Mouse (Mus musculus): ENCODE measurements at regions not wholly inside any gene's neighbourhood (a gene's known extent, or its start where the extent isn't known, plus 50 kb on each side); places are given as distances from the start of the nearest gene placed in this dataset.
A peak's percentile ranks its signal among the peaks of the same experiment; 100 is the strongest.

DNA sequence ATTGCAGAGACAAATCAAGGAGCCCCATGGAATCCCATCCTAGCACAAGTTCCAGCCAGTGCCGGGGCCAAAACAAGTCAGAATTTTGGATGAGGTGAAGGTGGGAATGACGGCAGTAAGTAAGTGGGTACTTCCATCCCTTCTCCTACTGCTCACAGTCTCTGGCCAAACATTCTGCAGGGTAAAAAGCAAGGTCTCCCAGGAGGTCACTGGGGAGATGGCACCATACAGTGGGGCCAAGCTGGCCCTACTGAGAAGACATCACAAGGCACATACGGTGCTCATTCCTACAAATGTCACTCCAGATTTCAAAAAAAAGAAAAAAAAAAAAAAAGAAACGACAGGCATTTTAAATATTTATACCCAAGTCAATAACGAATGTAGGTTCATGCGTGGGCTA lies 129.6 kb downstream of the Ddx11 start:
- no peak for DNase-seq (ENCODE audit: low spot score in 2 of 2)

DNA sequence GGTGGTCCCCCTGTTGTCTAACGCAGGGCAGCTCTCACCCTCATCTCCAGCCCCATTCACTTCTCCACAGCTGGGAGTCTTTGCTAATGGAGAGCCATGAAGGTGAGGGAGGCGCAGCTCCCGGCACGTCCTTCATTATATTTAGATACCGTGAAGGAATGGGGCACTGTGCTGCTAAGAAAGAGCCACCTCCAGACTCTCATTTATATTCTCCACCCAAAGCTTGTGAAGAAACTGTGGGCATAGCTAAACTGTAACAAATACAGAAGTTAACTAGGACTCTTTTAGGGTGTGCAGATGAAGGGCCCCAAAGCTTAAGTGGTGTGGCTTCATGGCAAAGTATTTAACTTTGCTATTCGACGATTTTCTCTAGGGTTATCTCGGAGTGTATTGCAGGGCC lies 136.4 kb downstream of the Ddx11 start:
- no peak for DNase-seq (ENCODE audit: low spot score in 2 of 2)

DNA sequence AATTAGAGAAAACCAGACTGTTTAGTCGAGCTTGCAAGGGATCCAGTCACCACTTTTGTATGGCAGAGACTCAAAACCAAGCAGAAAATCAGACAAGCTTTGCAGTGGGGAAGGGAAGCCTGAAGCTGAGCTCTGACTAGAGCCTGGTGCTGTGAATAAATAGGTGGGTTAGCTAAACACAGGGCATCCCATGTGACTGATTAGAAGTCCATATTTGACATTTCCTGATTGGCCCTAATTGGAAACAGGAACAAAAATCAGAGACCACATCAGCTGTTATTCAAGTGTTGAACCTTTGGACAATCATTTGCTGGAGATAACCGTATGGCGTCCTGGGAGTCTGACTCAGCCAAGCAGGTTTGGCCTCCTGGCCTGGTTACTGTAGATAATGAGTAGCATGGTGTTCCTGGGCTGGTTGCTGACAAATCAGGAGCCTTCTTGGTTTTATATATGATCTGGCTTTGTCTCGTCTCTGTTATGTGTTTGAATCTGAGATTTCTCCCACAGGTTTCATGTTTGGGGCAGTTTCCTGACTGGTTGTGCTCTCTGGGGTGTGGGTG lies 139.4 kb downstream of the Ddx11 start:
- peak in 1 of 2 experiments; percentile 34 for DNase-seq (ENCODE audit: low spot score in 2 of 2)

DNA sequence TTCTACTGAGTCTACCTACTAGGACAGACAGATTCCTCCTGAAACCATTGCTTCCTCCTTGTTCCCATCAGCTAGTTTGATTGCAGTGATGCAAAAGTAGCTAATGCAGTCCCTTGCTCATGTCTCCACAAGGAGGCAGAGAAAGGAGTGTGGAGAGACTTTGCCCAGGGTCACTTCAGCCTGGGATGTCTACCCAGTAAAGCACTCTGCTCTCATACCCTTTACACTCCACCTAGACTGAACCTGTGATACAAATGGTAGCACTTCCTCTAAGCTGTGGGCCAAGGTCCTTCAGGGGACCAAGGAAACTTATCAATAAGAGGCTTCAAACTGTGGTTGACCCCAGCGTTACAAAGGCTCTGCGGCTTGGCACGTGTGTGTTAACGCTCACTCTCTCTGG lies 140.1 kb downstream of the Ddx11 start:
- DNase-seq (ENCODE audit: low spot score in 2 of 2): no peak

DNA sequence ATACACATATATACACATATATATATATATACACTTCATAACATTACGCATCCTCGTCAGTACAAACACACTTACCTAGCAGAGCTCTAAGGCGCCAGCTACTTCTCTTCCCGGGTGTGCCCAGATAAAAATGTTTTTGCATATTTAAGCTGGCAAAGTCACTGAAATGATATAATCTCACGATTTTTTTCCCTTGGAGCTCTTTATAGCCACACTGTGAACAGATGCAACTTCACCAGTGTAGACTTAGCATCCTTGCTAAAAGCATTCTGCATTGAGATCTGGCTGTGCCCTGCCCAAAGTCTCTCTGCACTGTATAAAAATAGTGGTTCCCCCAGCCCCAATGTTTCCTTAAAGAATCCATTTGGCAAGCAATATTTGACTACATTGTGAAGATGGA lies 143.5 kb downstream of the Ddx11 start:
- DNase-seq (ENCODE audit: low spot score in 2 of 2): no peak

DNA sequence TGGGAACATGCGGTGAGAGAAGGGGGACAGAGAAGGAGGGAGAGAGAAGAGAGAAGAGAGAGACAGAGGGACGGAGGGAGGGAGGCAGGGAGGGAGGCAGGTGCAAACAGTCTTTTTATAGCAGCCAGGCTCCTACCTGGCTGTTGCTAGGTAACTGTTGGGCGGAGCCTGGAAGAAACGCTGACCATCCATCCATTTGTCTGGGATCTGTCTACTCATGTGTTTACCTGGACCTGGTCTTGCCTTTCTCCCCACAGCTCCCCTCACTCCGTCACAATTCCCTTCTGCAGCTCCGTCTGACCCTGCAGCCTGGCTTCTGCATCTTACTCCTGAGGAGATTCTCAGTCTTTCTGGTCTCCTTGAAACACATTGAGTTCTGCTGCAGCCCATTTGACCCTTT lies 144.5 kb downstream of the Ddx11 start:
- no peak for DNase-seq (ENCODE audit: low spot score in 2 of 2)

- no peak for DNase-seq (ENCODE audit: low spot score in 2 of 2)
Observed at GRCm38 (mm10) chr17:66269567-66269966, 146.2 kb downstream of the Ddx11 start.

DNA sequence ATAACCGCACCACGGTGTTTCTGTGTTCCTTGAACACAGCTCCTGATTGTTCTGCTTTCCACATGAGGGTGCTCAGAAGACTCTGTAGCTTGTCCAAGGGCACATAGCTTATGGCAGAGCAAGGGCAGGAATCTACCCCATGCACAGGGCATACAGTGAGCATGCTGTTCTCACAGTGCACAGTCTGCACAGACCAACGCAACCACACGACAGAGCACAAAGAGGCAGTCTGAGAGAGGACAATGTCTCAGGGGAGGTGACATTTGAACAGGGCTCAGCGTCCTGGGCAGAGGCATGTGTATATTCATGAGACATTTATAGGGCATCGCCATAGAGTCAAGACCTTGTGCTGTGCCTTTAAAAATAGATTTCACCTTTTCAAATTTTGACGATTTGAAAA lies 148.6 kb downstream of the Ddx11 start:
- DNase-seq (ENCODE audit: low spot score in 2 of 2): no peak

DNA sequence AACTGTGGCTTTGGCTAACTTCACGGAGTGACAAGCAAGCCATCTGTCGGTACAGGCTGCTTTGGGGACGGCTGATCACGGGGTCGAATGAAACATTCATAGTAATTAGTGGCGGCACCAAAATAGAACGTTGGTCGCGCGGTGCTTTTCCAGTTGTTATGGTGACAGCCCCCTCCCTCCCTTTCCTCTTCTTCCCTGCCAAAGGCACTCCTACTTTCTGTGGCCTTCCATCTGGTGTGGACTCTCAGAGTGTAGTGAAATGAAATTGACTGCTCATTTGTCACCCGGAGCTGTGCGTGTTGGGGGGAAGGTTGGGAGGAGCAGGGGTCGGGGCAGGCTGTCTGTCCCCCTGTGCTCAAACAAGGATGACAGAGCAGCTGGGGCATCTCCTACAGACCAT lies 153.5 kb downstream of the Ddx11 start:
- DNase-seq (ENCODE audit: low spot score in 2 of 2): no peak

GRCm38 (mm10) chr17:66278037-66278436 lies 154.7 kb downstream of the Ddx11 start:
- DNase-seq (ENCODE audit: low spot score in 2 of 2): no peak

DNA sequence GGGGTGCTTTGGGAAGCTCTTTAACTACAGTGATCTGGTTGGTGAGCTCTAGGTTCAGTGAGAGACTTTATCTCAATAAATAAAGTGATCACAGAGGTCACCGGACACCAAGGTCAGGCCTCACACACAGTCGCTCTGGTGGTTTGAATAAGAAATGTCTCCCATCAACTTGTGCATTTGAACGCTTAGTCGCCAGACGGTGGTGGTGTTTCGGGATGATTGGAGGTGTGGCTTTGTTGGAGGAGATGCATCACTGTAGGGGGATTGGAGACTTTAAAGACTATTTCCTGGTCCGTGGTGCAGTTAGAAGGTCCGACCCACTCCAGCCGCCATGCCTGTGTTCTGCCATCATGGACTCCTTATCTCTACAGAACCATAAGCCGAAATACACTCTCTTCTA lies 162.0 kb downstream of the Ddx11 start:
- no peak for DNase-seq (ENCODE audit: low spot score in 2 of 2)
